Mouse (Mus musculus) MN1 (cell line): ENCODE results near the gene Tspan18.

Experiments
- DNase-seq: peaks from one replicate; pipeline ENCODE4 v3.0.0-alpha.2; 2016; ENCODE audit warnings: low spot score

Tspan18 gene

GRCm38 (mm10) chr2:93333817-93334731, at the start of gene Tspan18:
Gene Tspan18 (minus strand): TSS chr2:93334505.
- DNase-seq, result peak; percentile 87

- no peak for DNase-seq
Measured at GRCm38 (mm10) chr2:93383831-93384230, 49.5 kb upstream of the Tspan18 start.

- DNase-seq, result no peak
Measured at GRCm38 (mm10) chr2:93380680-93381089, 46.4 kb upstream of the Tspan18 start.

- peak; percentile 58 for DNase-seq
Measured at GRCm38 (mm10) chr2:93377797-93378196, 43.5 kb upstream of the Tspan18 start.

GRCm38 (mm10) chr2:93377157-93377556, 42.9 kb upstream of the Tspan18 start:
- no peak for DNase-seq

- DNase-seq, result peak; percentile 17
Measured at GRCm38 (mm10) chr2:93372872-93373271, 38.6 kb upstream of the Tspan18 start.

- peak; percentile 66 for DNase-seq
Measured at GRCm38 (mm10) chr2:93372097-93372571, 37.8 kb upstream of the Tspan18 start.

- DNase-seq, result no peak
Measured at GRCm38 (mm10) chr2:93368954-93369353, 34.6 kb upstream of the Tspan18 start.

- DNase-seq, result peak; percentile 27
Measured at GRCm38 (mm10) chr2:93367962-93368361, 33.7 kb upstream of the Tspan18 start.

- DNase-seq, result no peak
Measured at GRCm38 (mm10) chr2:93365411-93365810, 31.1 kb upstream of the Tspan18 start.

GRCm38 (mm10) chr2:93364951-93365350, 30.6 kb upstream of the Tspan18 start:
- DNase-seq, result no peak

- DNase-seq, result no peak
Measured at GRCm38 (mm10) chr2:93361454-93361853, 27.1 kb upstream of the Tspan18 start.

GRCm38 (mm10) chr2:93360310-93360709, 26.0 kb upstream of the Tspan18 start:
- no peak for DNase-seq

- no peak for DNase-seq
Measured at GRCm38 (mm10) chr2:93357391-93357790, 23.1 kb upstream of the Tspan18 start.

GRCm38 (mm10) chr2:93355845-93356244, 21.5 kb upstream of the Tspan18 start:
- no peak for DNase-seq

GRCm38 (mm10) chr2:93354621-93355020, 20.3 kb upstream of the Tspan18 start:
- DNase-seq, result no peak

GRCm38 (mm10) chr2:93353725-93354124, 19.4 kb upstream of the Tspan18 start:
- DNase-seq, result no peak

GRCm38 (mm10) chr2:93352915-93353685, 18.8 kb upstream of the Tspan18 start:
- no peak for DNase-seq

- peak; percentile 84 for DNase-seq
Measured at GRCm38 (mm10) chr2:93351352-93351751, 17.0 kb upstream of the Tspan18 start.

GRCm38 (mm10) chr2:93347018-93347417, 12.7 kb upstream of the Tspan18 start:
- no peak for DNase-seq

GRCm38 (mm10) chr2:93346609-93347008, 12.3 kb upstream of the Tspan18 start:
- no peak for DNase-seq

- no peak for DNase-seq
Measured at GRCm38 (mm10) chr2:93345663-93346268, 11.5 kb upstream of the Tspan18 start.
